Mouse (Mus musculus): ENCODE data around the gene Sult6b2. TPM values are rescaled to one million over a fixed set of nuclear protein-coding genes. Genes with fewer than 3 reads are reported as not detected.

Sult6b2 gene
- total RNA-seq, 2 experiments from 2014 or later = not detected

GRCm38 (mm10) chr6:142779812-142780573 lies 24.3 kb downstream of the Sult6b2 start:
- ATAC-seq (replicated peaks; ENCODE audit: poor library complexity) = peak; percentile 61

- peak; percentile 70 for ATAC-seq (replicated peaks; ENCODE audit: poor library complexity)
Observed at GRCm38 (mm10) chr6:142779045-142779811, 25.1 kb downstream of the Sult6b2 start.

- ATAC-seq (replicated peaks; ENCODE audit: poor library complexity) = peak; percentile 38
Observed at GRCm38 (mm10) chr6:142776935-142777334, 27.4 kb downstream of the Sult6b2 start.

GRCm38 (mm10) chr6:142773566-142773965 lies 30.7 kb downstream of the Sult6b2 start:
- ATAC-seq (replicated peaks; ENCODE audit: poor library complexity) = no peak

GRCm38 (mm10) chr6:142771643-142772042 lies 32.7 kb downstream of the Sult6b2 start:
- peak; percentile 49 for ATAC-seq (replicated peaks; ENCODE audit: poor library complexity)

GRCm38 (mm10) chr6:142769896-142770295 lies 34.4 kb downstream of the Sult6b2 start:
- no peak for ATAC-seq (replicated peaks; ENCODE audit: poor library complexity)

GRCm38 (mm10) chr6:142767305-142767704 lies 37.0 kb downstream of the Sult6b2 start:
- ATAC-seq (replicated peaks; ENCODE audit: poor library complexity) = no peak

GRCm38 (mm10) chr6:142764933-142765332 lies 39.4 kb downstream of the Sult6b2 start:
- ATAC-seq (replicated peaks; ENCODE audit: poor library complexity) = no peak

GRCm38 (mm10) chr6:142759633-142760032 lies 44.7 kb downstream of the Sult6b2 start:
- no peak for ATAC-seq (replicated peaks; ENCODE audit: poor library complexity)

- ATAC-seq (replicated peaks; ENCODE audit: poor library complexity) = no peak
Observed at GRCm38 (mm10) chr6:142758562-142758961, 45.7 kb downstream of the Sult6b2 start.

GRCm38 (mm10) chr6:142757976-142758375 lies 46.3 kb downstream of the Sult6b2 start:
- ATAC-seq (replicated peaks; ENCODE audit: poor library complexity) = no peak

GRCm38 (mm10) chr6:142757334-142757965 lies 46.9 kb downstream of the Sult6b2 start:
- ATAC-seq (replicated peaks; ENCODE audit: poor library complexity) = peak; percentile 71

GRCm38 (mm10) chr6:142756507-142757333 lies 47.6 kb downstream of the Sult6b2 start, which contains the start of gene Cmas:
Gene Cmas (plus strand): TSS chr6:142756686.
- ATAC-seq (replicated peaks; ENCODE audit: poor library complexity) = peak; percentile 76

GRCm38 (mm10) chr6:142752331-142753246 lies 51.7 kb downstream of the Sult6b2 start:
- ATAC-seq (replicated peaks; ENCODE audit: poor library complexity) = peak; percentile 60

GRCm38 (mm10) chr6:142751365-142751764 lies 52.9 kb downstream of the Sult6b2 start:
- no peak for ATAC-seq (replicated peaks; ENCODE audit: poor library complexity)

GRCm38 (mm10) chr6:142748057-142748708 lies 56.1 kb downstream of the Sult6b2 start:
- ATAC-seq (replicated peaks; ENCODE audit: poor library complexity) = no peak

- ATAC-seq (replicated peaks; ENCODE audit: poor library complexity) = peak; percentile 80
Observed at GRCm38 (mm10) chr6:142747165-142747564, 57.1 kb downstream of the Sult6b2 start.

- peak; percentile 76 for ATAC-seq (replicated peaks; ENCODE audit: poor library complexity)
Observed at GRCm38 (mm10) chr6:142746765-142747164, 57.5 kb downstream of the Sult6b2 start.

- ATAC-seq (replicated peaks; ENCODE audit: poor library complexity) = no peak
Observed at GRCm38 (mm10) chr6:142745484-142745883, 58.8 kb downstream of the Sult6b2 start.
